Mouse (Mus musculus): ENCODE data around the gene Mpig6b. TPM values are rescaled to one million over a fixed set of nuclear protein-coding genes. Genes with fewer than 3 reads are reported as not detected.

Mpig6b gene
- polyA plus RNA-seq, 1 experiment from 2014 or later = 1.8 TPM

GRCm38 (mm10) chr17:35021842-35022477, 44.0 kb downstream of the Mpig6b start:
- Histone ChIP-seq H3K36me3 (ENCODE audit: control insufficient read depth, insufficient read depth, low read length) (no peaks in the 10 kb centered on the region), H3K9ac (ENCODE audit: low read depth, low read length) (no peak overlapping the region), H3K4me2 (peak overlapping the region; percentile 53), H3K27me3 (ENCODE audit: control insufficient read depth, insufficient read depth, low read length) (no peaks in the 10 kb centered on the region), H3K4me1 (ENCODE audit: control insufficient read depth, insufficient read depth, low read length) (peaks cover 22% of the 10 kb centered on the region), H3K9me3 (replicated peaks; ENCODE audit: control insufficient read depth, low read length) (no peaks in the 10 kb centered on the region), H3K4me3 (ENCODE audit: low read depth, low read length) (no peak overlapping the region), H3K27ac (ENCODE audit: low read depth, low read length) (peak overlapping the region; percentile 77)
- WGBS (ENCODE audit: insufficient replicate concordance) = 12% methylated on average over 6 of the region's 6 CpGs
- peak; percentile 79 for ATAC-seq (replicated peaks; ENCODE audit: insufficient number of reproducible peaks, low FRiP score, low TSS enrichment)

GRCm38 (mm10) chr17:35021163-35021808, 44.7 kb downstream of the Mpig6b start:
- peaks cover 26% of the 10 kb centered on the region for H3K4me1 ChIP-seq (ENCODE audit: control insufficient read depth, insufficient read depth, low read length)
- no peaks in the 10 kb centered on the region for H3K9me3 ChIP-seq (replicated peaks; ENCODE audit: control insufficient read depth, low read length)
- H3K4me3 ChIP-seq (ENCODE audit: low read depth, low read length) = no peak overlapping the region
- peak overlapping the region; percentile 53 for H3K4me2 ChIP-seq
- no peak overlapping the region for H3K9ac ChIP-seq (ENCODE audit: low read depth, low read length)
- ATAC-seq (replicated peaks; ENCODE audit: insufficient number of reproducible peaks, low FRiP score, low TSS enrichment) = peak; percentile 39; the same call in 1 of the 2 replicates
- peak overlapping the region; percentile 77 for H3K27ac ChIP-seq (ENCODE audit: low read depth, low read length)
- no peaks in the 10 kb centered on the region for H3K27me3 ChIP-seq (ENCODE audit: control insufficient read depth, insufficient read depth, low read length)
- 6% methylated on average over 17 of the region's 17 CpGs for WGBS (ENCODE audit: insufficient replicate concordance)
- peaks cover under 1% of the 10 kb centered on the region; the same call in 1 of the 2 replicates for H3K36me3 ChIP-seq (ENCODE audit: control insufficient read depth, insufficient read depth, low read length)

- H3K36me3 ChIP-seq (ENCODE audit: control insufficient read depth, insufficient read depth, low read length) = peaks cover 5% of the 10 kb centered on the region
- ATAC-seq (replicated peaks; ENCODE audit: insufficient number of reproducible peaks, low FRiP score, low TSS enrichment) = no peak
- no peaks in the 10 kb centered on the region for H3K9me3 ChIP-seq (replicated peaks; ENCODE audit: control insufficient read depth, low read length)
- 82% methylated on average over 8 of the region's 8 CpGs for WGBS (ENCODE audit: insufficient replicate concordance)
- no peak overlapping the region for H3K4me3 ChIP-seq (ENCODE audit: low read depth, low read length)
- H3K4me1 ChIP-seq (ENCODE audit: control insufficient read depth, insufficient read depth, low read length) = peaks cover 30% of the 10 kb centered on the region
- H3K27me3 ChIP-seq (ENCODE audit: control insufficient read depth, insufficient read depth, low read length) = no peaks in the 10 kb centered on the region
- no peak overlapping the region for H3K27ac ChIP-seq (ENCODE audit: low read depth, low read length)
- no peak overlapping the region for H3K4me2 ChIP-seq
- H3K9ac ChIP-seq (ENCODE audit: low read depth, low read length) = no peak overlapping the region
These were observed 45.4 kb downstream of the Mpig6b start for GRCm38 (mm10) chr17:35020551-35020950.

GRCm38 (mm10) chr17:35019894-35020293, 46.1 kb downstream of the Mpig6b start:
- ATAC-seq (replicated peaks; ENCODE audit: insufficient number of reproducible peaks, low FRiP score, low TSS enrichment) = no peak
- H3K36me3 ChIP-seq (ENCODE audit: control insufficient read depth, insufficient read depth, low read length) = peaks cover 11% of the 10 kb centered on the region
- no peaks in the 10 kb centered on the region for H3K9me3 ChIP-seq (replicated peaks; ENCODE audit: control insufficient read depth, low read length)
- H3K4me2 ChIP-seq = no peak overlapping the region
- H3K27me3 ChIP-seq (ENCODE audit: control insufficient read depth, insufficient read depth, low read length) = no peaks in the 10 kb centered on the region
- no peak overlapping the region for H3K4me3 ChIP-seq (ENCODE audit: low read depth, low read length)
- H3K9ac ChIP-seq (ENCODE audit: low read depth, low read length) = no peak overlapping the region
- WGBS (ENCODE audit: insufficient replicate concordance) = 79% methylated on average over 11 of the region's 11 CpGs
- peaks cover 28% of the 10 kb centered on the region for H3K4me1 ChIP-seq (ENCODE audit: control insufficient read depth, insufficient read depth, low read length)
- no peak overlapping the region for H3K27ac ChIP-seq (ENCODE audit: low read depth, low read length)

GRCm38 (mm10) chr17:35018171-35018570, 47.8 kb downstream of the Mpig6b start:
- ATAC-seq (replicated peaks; ENCODE audit: insufficient number of reproducible peaks, low FRiP score, low TSS enrichment) = no peak
- Histone ChIP-seq H3K27me3 (ENCODE audit: control insufficient read depth, insufficient read depth, low read length) (no peaks in the 10 kb centered on the region), H3K4me3 (ENCODE audit: low read depth, low read length) (no peak overlapping the region), H3K36me3 (ENCODE audit: control insufficient read depth, insufficient read depth, low read length) (peaks cover 26% of the 10 kb centered on the region), H3K4me1 (ENCODE audit: control insufficient read depth, insufficient read depth, low read length) (peaks cover 17% of the 10 kb centered on the region), H3K9me3 (replicated peaks; ENCODE audit: control insufficient read depth, low read length) (no peaks in the 10 kb centered on the region), H3K27ac (ENCODE audit: low read depth, low read length) (no peak overlapping the region), H3K4me2 (no peak overlapping the region), H3K9ac (ENCODE audit: low read depth, low read length) (no peak overlapping the region)
- WGBS (ENCODE audit: insufficient replicate concordance) = 75% methylated on average over 3 of the region's 3 CpGs

GRCm38 (mm10) chr17:35017706-35018030, 48.3 kb downstream of the Mpig6b start:
- ATAC-seq (replicated peaks; ENCODE audit: insufficient number of reproducible peaks, low FRiP score, low TSS enrichment) = no peak
- no peak overlapping the region for H3K9ac ChIP-seq (ENCODE audit: low read depth, low read length)
- H3K4me2 ChIP-seq = no peak overlapping the region
- H3K4me3 ChIP-seq (ENCODE audit: low read depth, low read length) = no peak overlapping the region
- no peaks in the 10 kb centered on the region for H3K9me3 ChIP-seq (replicated peaks; ENCODE audit: control insufficient read depth, low read length)
- WGBS (ENCODE audit: insufficient replicate concordance) = 71% methylated on average over 14 of the region's 14 CpGs
- H3K27ac ChIP-seq (ENCODE audit: low read depth, low read length) = no peak overlapping the region
- peaks cover 17% of the 10 kb centered on the region for H3K4me1 ChIP-seq (ENCODE audit: control insufficient read depth, insufficient read depth, low read length)
- peaks cover 28% of the 10 kb centered on the region for H3K36me3 ChIP-seq (ENCODE audit: control insufficient read depth, insufficient read depth, low read length)
- H3K27me3 ChIP-seq (ENCODE audit: control insufficient read depth, insufficient read depth, low read length) = no peaks in the 10 kb centered on the region

GRCm38 (mm10) chr17:35016791-35017705, 48.9 kb downstream of the Mpig6b start:
- 75% methylated on average over 10 of the region's 10 CpGs for WGBS (ENCODE audit: insufficient replicate concordance)
- Histone ChIP-seq H3K4me3 (ENCODE audit: low read depth, low read length) (no peak overlapping the region), H3K27ac (ENCODE audit: low read depth, low read length) (no peak overlapping the region), H3K9me3 (replicated peaks; ENCODE audit: control insufficient read depth, low read length) (no peaks in the 10 kb centered on the region), H3K36me3 (ENCODE audit: control insufficient read depth, insufficient read depth, low read length) (peaks cover 30% of the 10 kb centered on the region), H3K4me2 (no peak overlapping the region), H3K4me1 (ENCODE audit: control insufficient read depth, insufficient read depth, low read length) (peaks cover 16% of the 10 kb centered on the region), H3K27me3 (ENCODE audit: control insufficient read depth, insufficient read depth, low read length) (no peaks in the 10 kb centered on the region), H3K9ac (ENCODE audit: low read depth, low read length) (peak overlapping the region; percentile 2; the same call in 1 of the 2 replicates)
- no peak for ATAC-seq (replicated peaks; ENCODE audit: insufficient number of reproducible peaks, low FRiP score, low TSS enrichment)

GRCm38 (mm10) chr17:35016376-35016775, 49.6 kb downstream of the Mpig6b start, which contains the start of gene Vwa7:
Gene Vwa7, plus strand, starts transcription at chr17:35016579.
- Histone ChIP-seq H3K9ac (ENCODE audit: low read depth, low read length) (peak within 1 kb of the TSS; percentile 2; the same call in 1 of the 2 replicates), H3K36me3 (ENCODE audit: control insufficient read depth, insufficient read depth, low read length) (peaks cover 36% of the 10 kb centered on the region), H3K4me1 (ENCODE audit: control insufficient read depth, insufficient read depth, low read length) (peaks cover 10% of the 10 kb centered on the region), H3K27ac (ENCODE audit: low read depth, low read length) (no peak within 1 kb of the TSS), H3K4me2 (no peak within 1 kb of the TSS), H3K4me3 (ENCODE audit: low read depth, low read length) (no peak within 1 kb of the TSS), H3K9me3 (replicated peaks; ENCODE audit: control insufficient read depth, low read length) (no peaks in the 10 kb centered on the region), H3K27me3 (ENCODE audit: control insufficient read depth, insufficient read depth, low read length) (no peaks in the 10 kb centered on the region)
- 73% methylated on average over 12 of the region's 12 CpGs for WGBS (ENCODE audit: insufficient replicate concordance)
- ATAC-seq (replicated peaks; ENCODE audit: insufficient number of reproducible peaks, low FRiP score, low TSS enrichment) = peak; percentile 47; the same call in 1 of the 2 replicates

All from heart, embryonic 11.5 days (tissue).